Mouse (Mus musculus): Measurements from ENCODE around the gene Opn5. TPM values are rescaled to one million over a fixed set of nuclear protein-coding genes. Genes with fewer than 3 reads are reported as not detected.

The Opn5 gene
- not detected for polyA plus RNA-seq (2012; fragmentation: generic; extraction: Trizol)

DNA sequence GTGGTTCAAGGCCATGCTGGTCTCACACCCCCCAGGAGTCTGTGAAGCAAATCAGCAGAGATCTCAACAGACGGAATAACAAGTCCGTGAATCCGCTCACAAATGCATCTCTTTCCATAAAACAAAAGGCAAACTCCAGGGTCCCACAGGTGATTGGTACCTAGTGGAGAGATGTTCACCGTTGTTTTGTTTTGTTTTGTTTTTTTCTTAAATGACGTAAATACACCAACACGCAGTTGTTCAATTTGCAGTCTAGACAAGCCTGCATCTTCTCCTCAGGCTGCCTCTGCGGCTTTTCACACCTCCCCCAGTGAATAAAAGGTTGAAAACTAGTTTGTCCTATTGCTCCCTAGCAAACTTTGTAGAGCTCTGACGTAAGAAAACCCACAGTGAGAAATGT lies at the start of gene Opn5:
Gene Opn5, minus strand, starts transcription at position 101 of the 400 bp plus-strand sequence.
- H3ac ChIP-seq (ENCODE audit: control insufficient read depth, insufficient read length): no peak within 1 kb of the TSS
- H3K79me2 ChIP-seq (ENCODE audit: control insufficient read depth, insufficient read depth): no peaks in the 10 kb centered on the region
- no peak within 1 kb of the TSS for H3K4me3 ChIP-seq
- H3K4me2 ChIP-seq (ENCODE audit: low read depth): no peak within 1 kb of the TSS
- TF ChIP-seq MAX (IDR thresholded peaks at IDR 0.05; ENCODE audit: low read depth) (no peak), POLR2A (IDR thresholded peaks at IDR 0.05; ENCODE audit: insufficient read length, low read depth) (no peak), REST (IDR thresholded peaks at IDR 0.05; ENCODE audit: insufficient read depth, insufficient read length) (no peak), POLR2AphosphoS2 (IDR thresholded peaks at IDR 0.05; ENCODE audit: insufficient read length, low read depth) (no peak), TCF3 (IDR thresholded peaks at IDR 0.05; ENCODE audit: insufficient read length, low read depth) (no peak), TCF12 (IDR thresholded peaks at IDR 0.05; ENCODE audit: insufficient read depth, poor library complexity, severe bottlenecking) (no peak), CEBPB (IDR thresholded peaks at IDR 0.05; ENCODE audit: insufficient read depth, poor library complexity, severe bottlenecking) (no peak), SRF (IDR thresholded peaks at IDR 0.05; ENCODE audit: control insufficient read depth, insufficient read length, low read depth) (no peak), MYOD1 (IDR thresholded peaks at IDR 0.05; ENCODE audit: control insufficient read depth in 1 of 3, insufficient read length in 2 of 3, low read depth in 2 of 3) (no peak), USF1 (IDR thresholded peaks at IDR 0.05; ENCODE audit: low read depth) (no peak), MYOG (IDR thresholded peaks at IDR 0.05; ENCODE audit: control insufficient read depth in 1 of 3, insufficient read depth in 1 of 3, insufficient read length in 2 of 3, low read depth in 2 of 3) (no peak), E2F4 (IDR thresholded peaks at IDR 0.05; ENCODE audit: insufficient read depth) (no peak)
- no peaks in the 10 kb centered on the region for H3K27me3 ChIP-seq (ENCODE audit: control insufficient read depth, insufficient read depth, insufficient read length)
- H3K36me3 ChIP-seq (ENCODE audit: control insufficient read depth, insufficient read depth): no peaks in the 10 kb centered on the region

DNA sequence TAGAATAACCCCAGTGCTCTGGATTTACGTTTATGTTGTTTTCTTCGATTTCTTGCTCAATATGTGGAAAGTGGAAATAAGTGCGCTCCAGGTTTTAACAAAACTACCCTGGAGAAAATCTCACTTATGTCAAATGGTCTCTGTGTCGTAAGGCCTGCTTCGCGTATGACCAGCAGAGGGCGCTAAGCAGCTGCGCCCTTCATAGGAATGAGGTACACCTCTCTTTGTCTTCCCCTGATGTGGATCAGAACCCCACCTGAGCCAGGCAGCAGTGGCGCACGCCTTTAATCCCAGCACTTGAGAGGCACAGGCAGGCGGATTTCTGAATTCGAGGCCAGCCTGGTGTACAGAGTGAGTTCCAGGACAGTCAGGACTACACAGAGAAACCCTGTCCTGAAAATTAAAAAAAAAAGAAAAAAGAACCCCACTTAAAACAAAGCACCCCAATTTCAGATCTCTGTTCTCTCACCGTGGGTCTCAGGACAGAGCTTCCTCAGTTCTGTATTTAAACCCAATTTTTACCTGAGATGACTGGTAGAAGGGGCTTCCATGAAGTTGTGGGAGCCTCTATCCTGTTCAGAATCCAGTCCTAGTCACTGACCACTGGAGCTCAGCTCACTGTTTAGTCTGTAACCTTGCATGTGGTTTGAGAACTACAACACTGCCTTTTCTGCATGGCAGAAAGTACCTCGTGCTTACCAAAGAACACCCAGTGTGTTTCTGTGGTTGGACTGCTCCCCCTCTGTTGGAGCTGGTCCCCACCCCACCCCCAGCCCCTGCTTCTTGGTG lies 47.6 kb upstream of the Opn5 start:
- Histone ChIP-seq H3ac (ENCODE audit: control insufficient read depth, insufficient read length) (no peak overlapping the region), H3K27me3 (ENCODE audit: control insufficient read depth, insufficient read depth, insufficient read length) (no peaks in the 10 kb centered on the region), H3K4me3 (no peak overlapping the region), H3K79me2 (ENCODE audit: control insufficient read depth, insufficient read depth) (no peaks in the 10 kb centered on the region), H3K4me2 (ENCODE audit: low read depth) (no peak overlapping the region), H3K36me3 (ENCODE audit: control insufficient read depth, insufficient read depth) (no peaks in the 10 kb centered on the region)
- no peak for TF ChIP-seq USF1 (IDR thresholded peaks at IDR 0.05; ENCODE audit: low read depth)
- TF ChIP-seq MYOD1 (IDR thresholded peaks at IDR 0.05; ENCODE audit: control insufficient read depth in 1 of 3, insufficient read length in 2 of 3, low read depth in 2 of 3): no peak
- no peak for TF ChIP-seq MAX (IDR thresholded peaks at IDR 0.05; ENCODE audit: low read depth)
- TF ChIP-seq REST (IDR thresholded peaks at IDR 0.05; ENCODE audit: insufficient read depth, insufficient read length): no peak
- TF ChIP-seq CEBPB (IDR thresholded peaks at IDR 0.05; ENCODE audit: insufficient read depth, poor library complexity, severe bottlenecking): no peak
- TF ChIP-seq SRF (IDR thresholded peaks at IDR 0.05; ENCODE audit: control insufficient read depth, insufficient read length, low read depth): no peak
- no peak for TF ChIP-seq TCF3 (IDR thresholded peaks at IDR 0.05; ENCODE audit: insufficient read length, low read depth)
- no peak for TF ChIP-seq POLR2A (IDR thresholded peaks at IDR 0.05; ENCODE audit: insufficient read length, low read depth)
- TF ChIP-seq POLR2AphosphoS2 (IDR thresholded peaks at IDR 0.05; ENCODE audit: insufficient read length, low read depth): no peak
- TF ChIP-seq MYOG (IDR thresholded peaks at IDR 0.05; ENCODE audit: control insufficient read depth in 1 of 3, insufficient read depth in 1 of 3, insufficient read length in 2 of 3, low read depth in 2 of 3): no peak
- TF ChIP-seq E2F4 (IDR thresholded peaks at IDR 0.05; ENCODE audit: insufficient read depth): no peak
- no peak for TF ChIP-seq TCF12 (IDR thresholded peaks at IDR 0.05; ENCODE audit: insufficient read depth, poor library complexity, severe bottlenecking)

DNA sequence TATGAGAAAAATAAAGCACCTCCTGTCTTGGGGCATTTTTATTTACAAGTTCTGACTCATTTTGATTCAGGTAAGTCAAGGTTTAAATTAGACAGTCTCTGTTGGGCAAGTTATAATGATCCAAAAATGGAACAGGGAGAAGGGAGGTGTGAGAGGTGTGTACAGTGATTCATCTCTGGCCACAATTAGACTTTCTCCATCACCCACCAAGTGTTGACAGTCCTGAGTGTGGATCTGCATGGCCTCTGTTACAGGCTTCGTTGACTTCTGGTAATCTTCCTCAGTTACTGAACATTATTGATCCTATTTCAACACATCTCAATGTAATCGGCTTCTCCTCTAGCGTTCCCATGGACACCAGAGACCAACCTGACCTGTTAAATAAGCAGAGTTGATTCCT lies 32.2 kb upstream of the Opn5 start:
- Histone ChIP-seq H3K4me2 (ENCODE audit: low read depth) (no peak overlapping the region), H3K27me3 (ENCODE audit: control insufficient read depth, insufficient read depth, insufficient read length) (no peaks in the 10 kb centered on the region), H3K79me2 (ENCODE audit: control insufficient read depth, insufficient read depth) (no peaks in the 10 kb centered on the region), H3ac (ENCODE audit: control insufficient read depth, insufficient read length) (no peak overlapping the region), H3K36me3 (ENCODE audit: control insufficient read depth, insufficient read depth) (no peaks in the 10 kb centered on the region), H3K4me3 (no peak overlapping the region)
- TF ChIP-seq TCF3 (IDR thresholded peaks at IDR 0.05; ENCODE audit: insufficient read length, low read depth) (no peak), MYOG (IDR thresholded peaks at IDR 0.05; ENCODE audit: control insufficient read depth in 1 of 3, insufficient read depth in 1 of 3, insufficient read length in 2 of 3, low read depth in 2 of 3) (no peak), USF1 (IDR thresholded peaks at IDR 0.05; ENCODE audit: low read depth) (no peak), POLR2AphosphoS2 (IDR thresholded peaks at IDR 0.05; ENCODE audit: insufficient read length, low read depth) (no peak), POLR2A (IDR thresholded peaks at IDR 0.05; ENCODE audit: insufficient read length, low read depth) (no peak), E2F4 (IDR thresholded peaks at IDR 0.05; ENCODE audit: insufficient read depth) (no peak), CEBPB (IDR thresholded peaks at IDR 0.05; ENCODE audit: insufficient read depth, poor library complexity, severe bottlenecking) (no peak), SRF (IDR thresholded peaks at IDR 0.05; ENCODE audit: control insufficient read depth, insufficient read length, low read depth) (no peak), REST (IDR thresholded peaks at IDR 0.05; ENCODE audit: insufficient read depth, insufficient read length) (no peak), MAX (IDR thresholded peaks at IDR 0.05; ENCODE audit: low read depth) (no peak)

DNA sequence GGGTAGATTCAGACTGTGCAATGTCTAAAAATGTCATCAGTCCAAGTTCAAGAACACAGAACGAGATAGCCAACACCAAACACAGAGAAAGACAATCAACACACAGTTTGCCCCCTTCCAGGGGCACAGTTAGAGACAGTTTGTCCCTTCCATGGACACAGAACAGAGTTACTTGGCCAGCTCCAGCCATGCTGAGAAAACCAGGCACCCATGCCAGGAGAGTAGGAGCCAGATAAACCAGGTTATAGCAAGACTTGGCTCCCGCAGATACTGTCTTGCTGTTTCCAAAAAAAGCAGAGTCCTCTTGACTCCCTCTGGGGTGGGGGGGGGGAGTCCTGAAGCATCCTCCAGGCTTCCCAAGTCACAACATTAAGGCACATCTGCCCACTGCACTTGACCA lies 19.0 kb upstream of the Opn5 start:
- H3K36me3 ChIP-seq (ENCODE audit: control insufficient read depth, insufficient read depth): no peaks in the 10 kb centered on the region
- H3ac ChIP-seq (ENCODE audit: control insufficient read depth, insufficient read length): no peak overlapping the region
- TF ChIP-seq POLR2A (IDR thresholded peaks at IDR 0.05; ENCODE audit: insufficient read length, low read depth) (no peak), SRF (IDR thresholded peaks at IDR 0.05; ENCODE audit: control insufficient read depth, insufficient read length, low read depth) (no peak), MYOD1 (IDR thresholded peaks at IDR 0.05; ENCODE audit: control insufficient read depth in 1 of 3, insufficient read length in 2 of 3, low read depth in 2 of 3) (no peak), E2F4 (IDR thresholded peaks at IDR 0.05; ENCODE audit: insufficient read depth) (no peak), POLR2AphosphoS2 (IDR thresholded peaks at IDR 0.05; ENCODE audit: insufficient read length, low read depth) (no peak), USF1 (IDR thresholded peaks at IDR 0.05; ENCODE audit: low read depth) (no peak), REST (IDR thresholded peaks at IDR 0.05; ENCODE audit: insufficient read depth, insufficient read length) (no peak), TCF3 (IDR thresholded peaks at IDR 0.05; ENCODE audit: insufficient read length, low read depth) (no peak), MAX (IDR thresholded peaks at IDR 0.05; ENCODE audit: low read depth) (no peak), MYOG (IDR thresholded peaks at IDR 0.05; ENCODE audit: control insufficient read depth in 1 of 3, insufficient read depth in 1 of 3, insufficient read length in 2 of 3, low read depth in 2 of 3) (no peak), CEBPB (IDR thresholded peaks at IDR 0.05; ENCODE audit: insufficient read depth, poor library complexity, severe bottlenecking) (no peak), TCF12 (IDR thresholded peaks at IDR 0.05; ENCODE audit: insufficient read depth, poor library complexity, severe bottlenecking) (no peak)
- no peak overlapping the region for H3K4me2 ChIP-seq (ENCODE audit: low read depth)
- H3K79me2 ChIP-seq (ENCODE audit: control insufficient read depth, insufficient read depth): no peaks in the 10 kb centered on the region
- no peaks in the 10 kb centered on the region for H3K27me3 ChIP-seq (ENCODE audit: control insufficient read depth, insufficient read depth, insufficient read length)
- H3K4me3 ChIP-seq: no peak overlapping the region
